ENCODE assay signal across 9 mouse cellular contexts in the genomic region with DNA sequence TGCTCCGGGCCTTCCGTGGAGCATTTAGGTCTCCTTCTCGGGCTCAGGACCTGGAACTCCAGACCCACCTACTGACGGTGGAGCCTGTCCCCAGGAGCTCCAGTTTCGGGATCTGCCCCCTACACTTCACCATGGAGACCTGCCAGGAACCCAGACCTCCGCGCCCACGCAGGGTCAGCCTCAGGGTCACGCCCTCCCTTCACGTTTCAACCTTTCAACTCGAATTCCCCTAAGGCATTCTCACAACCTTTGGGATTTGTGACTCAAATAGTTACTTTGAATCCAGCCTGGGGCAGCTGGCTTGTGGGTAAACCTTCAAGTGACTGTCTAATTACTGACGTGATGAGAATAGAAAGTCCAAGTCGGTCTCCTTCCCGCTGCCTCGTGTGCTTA. TPM values are rescaled to one million over a fixed set of nuclear protein-coding genes. Genes with fewer than 3 reads are reported as not detected.
A peak's percentile ranks its signal among the peaks of the same experiment; 100 is the strongest.
DNase-seq lines count a peak whose midpoint lies in the region; ATAC-seq and TF ChIP-seq lines count a peak whose summit lies in the region.
"Had no signal": no experiment of that assay in that cellular context is flagged by ENCODE, and none has a peak within 500 bp of the region (broad histone marks: within the 10 kb centered on the region; RNA-seq: fewer than 3 reads in every experiment).

No protein-coding gene starts in this region.

- H3K4me3 ChIP-seq in limb, embryonic 14.5 days (replicated peaks; ENCODE audit: low read length), result peak overlapping the region; percentile 91
- H3K4me3 ChIP-seq in myocyte, result peak overlapping the region; percentile 58

- H3K9me3 ChIP-seq in limb, embryonic 14.5 days (ENCODE audit: control insufficient read depth, low read length), result no peaks in the 10 kb centered on the region

- H3K79me2 ChIP-seq in myocyte (ENCODE audit: control insufficient read depth, insufficient read depth), result peaks cover 18% of the 10 kb centered on the region

- no peak for TF ChIP-seq CTCF in brain, embryonic 14.5 days (IDR thresholded peaks at IDR 0.05; ENCODE audit: borderline replicate concordance, extremely low read depth, insufficient read depth, insufficient read length)

- no peaks in the 10 kb centered on the region for H3K27me3 ChIP-seq in limb, embryonic 14.5 days (ENCODE audit: control insufficient read depth, insufficient read depth, low read length)
- H3K27me3 ChIP-seq in myocyte (ENCODE audit: control insufficient read depth, insufficient read depth, insufficient read length), result no peaks in the 10 kb centered on the region
- H3K27me3 ChIP-seq: Patski had no signal

- peak; percentile 58 for DNase-seq in embryo, embryonic 10 days (ENCODE audit: low spot score)
- DNase-seq in embryo, embryonic 9.5 days (ENCODE audit: extremely low spot score), result no peak
- DNase-seq in 416B (ENCODE audit: low read depth), result peak; percentile 44
- peak; percentile 67 for DNase-seq in brain, embryonic 14.5 days (ENCODE audit: low read depth)
- DNase-seq in heart, postnatal 4 days, result peak; percentile 62
- DNase-seq in limb, embryonic 14.5 days (ENCODE audit: low spot score), result no peak

- 0% methylated on average over 11 of the region's 15 CpGs for WGBS in limb, embryonic 14.5 days

- peaks cover 18% of the 10 kb centered on the region for H3K36me3 ChIP-seq in limb, embryonic 14.5 days (ENCODE audit: control insufficient read depth, insufficient read depth, low read length)
- peaks cover 11% of the 10 kb centered on the region for H3K36me3 ChIP-seq in myocyte (ENCODE audit: control insufficient read depth, insufficient read depth)

- no peak for TF ChIP-seq POLR2A in brain, embryonic 14.5 days (IDR thresholded peaks at IDR 0.05; ENCODE audit: borderline replicate concordance, extremely low read depth, insufficient read depth, insufficient read length, poor library complexity, severe bottlenecking)
- no peak for TF ChIP-seq POLR2A in limb, embryonic 14.5 days (IDR thresholded peaks at IDR 0.05; ENCODE audit: borderline replicate concordance, extremely low read depth, insufficient read depth, insufficient read length)
- no peak for TF ChIP-seq POLR2A in myocyte (IDR thresholded peaks at IDR 0.05; ENCODE audit: insufficient read length, low read depth)

- no peak for ATAC-seq in limb, embryonic 14.5 days (ENCODE audit: low FRiP score, low read depth)
- no peak for ATAC-seq in erythroid progenitor cell, adult 5-6 weeks (replicated peaks; ENCODE audit: low FRiP score, poor library complexity, severe bottlenecking)

- H3ac ChIP-seq in myocyte (ENCODE audit: control insufficient read depth, insufficient read length), result peak overlapping the region; percentile 8

- H3K4me1 ChIP-seq in limb, embryonic 14.5 days (ENCODE audit: control insufficient read depth, insufficient read depth, low read length), result peaks cover 15% of the 10 kb centered on the region

- H3K4me2 ChIP-seq in limb, embryonic 14.5 days (replicated peaks; ENCODE audit: low read depth, low read length, severe bottlenecking), result peak overlapping the region; percentile 76
- peak overlapping the region; percentile 87 for H3K4me2 ChIP-seq in myocyte (ENCODE audit: low read depth)

- H3K27ac ChIP-seq in limb, embryonic 14.5 days (replicated peaks; ENCODE audit: low read depth, low read length), result 0 out of 2 replicates have a peak overlapping the region, but pooled peaks have one; percentile 19

- peak overlapping the region; percentile 79 for H3K9ac ChIP-seq in limb, embryonic 14.5 days (ENCODE audit: low read depth, low read length, severe bottlenecking)

TF ChIP-seq in myocyte, 11 proteins besides CTCF, POLR2A, EP300 and RAD21:
- TF ChIP-seq TCF3 (IDR thresholded peaks at IDR 0.05; ENCODE audit: insufficient read length, low read depth) (no peak), MYOG (IDR thresholded peaks at IDR 0.05; ENCODE audit: control insufficient read depth in 1 of 3, insufficient read depth in 1 of 3, insufficient read length in 2 of 3, low read depth in 2 of 3) (peak in 1 of 3 experiments; percentile 15)

RNA-seq across cellular contexts. Expression of a gene that starts 0.4 kb away (rescaled TPM):
- 27.0 and 41.1 TPM in 2 replicates for polyA plus RNA-seq in brain, embryonic 14.5 days (2012; rRNA removed)
- 10 to 100 TPM; 58.2 to 62.7 TPM for total RNA-seq in heart, postnatal 4 days (2021)
- polyA plus RNA-seq in limb, embryonic 14.5 days (2012; rRNA removed), result 18.0 and 20.3 TPM in 2 replicates
- polyA plus RNA-seq in limb, embryonic 14.5 days (2014; fragmentation: Nextera tagmentation; extraction: Ambion mirVana), result 18.5 and 21.6 TPM in 2 replicates
- 29.7 TPM for polyA plus RNA-seq in myocyte (2012; fragmentation: generic; extraction: Trizol)
- 19.8 and 34.4 TPM in 2 replicates for total RNA-seq in erythroid progenitor cell, adult 5-6 weeks (2015; ENCODE audit: low replicate concordance)
- 22.0 and 24.4 TPM in 2 replicates for total RNA-seq in erythroid progenitor cell, adult 5-6 weeks (2017; ENCODE audit: low replicate concordance)

RNA-seq across cellular contexts. Expression of a gene that starts 4.3 kb away (rescaled TPM):
- 15.8 and 16.7 TPM in 2 replicates for polyA plus RNA-seq in brain, embryonic 14.5 days (2012; rRNA removed)
- 10 to 100 TPM; 19.5 to 21.5 TPM for total RNA-seq in heart, postnatal 4 days (2021)
- polyA plus RNA-seq in limb, embryonic 14.5 days (2012; rRNA removed), result 15.0 and 18.0 TPM in 2 replicates
- 14.0 and 18.2 TPM in 2 replicates for polyA plus RNA-seq in limb, embryonic 14.5 days (2014; fragmentation: Nextera tagmentation; extraction: Ambion mirVana)
- 22.6 TPM for polyA plus RNA-seq in myocyte (2012; fragmentation: generic; extraction: Trizol)
- 1.8 and 4.6 TPM in 2 replicates for total RNA-seq in erythroid progenitor cell, adult 5-6 weeks (2015; ENCODE audit: low replicate concordance)
- total RNA-seq in erythroid progenitor cell, adult 5-6 weeks (2017; ENCODE audit: low replicate concordance), result 3.6 and 4.3 TPM in 2 replicates

RNA-seq across cellular contexts. Expression of a gene that starts 51.4 kb away (rescaled TPM):
- polyA plus RNA-seq in brain, embryonic 14.5 days (2012; rRNA removed), result 0.05 and 0.08 TPM in 2 replicates
- 1 to 10 TPM; 3.9 to 5.6 TPM for total RNA-seq in heart, postnatal 4 days (2021)
- polyA plus RNA-seq in limb, embryonic 14.5 days (2012; rRNA removed), result 1.4 and 2.2 TPM in 2 replicates
- 1.6 and 1.9 TPM in 2 replicates for polyA plus RNA-seq in limb, embryonic 14.5 days (2014; fragmentation: Nextera tagmentation; extraction: Ambion mirVana)
- polyA plus RNA-seq in myocyte (2012; fragmentation: generic; extraction: Trizol), result 0.01 TPM
- 0.84 TPM in 1 of 2 replicates, not detected in the other for total RNA-seq in erythroid progenitor cell, adult 5-6 weeks (2015; ENCODE audit: low replicate concordance)
- total RNA-seq in erythroid progenitor cell, adult 5-6 weeks (2017; ENCODE audit: low replicate concordance), result not detected in 2 replicates

Comparison
In these comparisons a context has a peak if more than half of its experiments do, and no peak if none do; other contexts are left out.
1. DNase-seq: peak in embryo, embryonic 10 days (single experiment), 416B (single experiment), brain, embryonic 14.5 days (single experiment) and heart, postnatal 4 days (single experiment); none in embryo, embryonic 9.5 days (single experiment) and limb, embryonic 14.5 days (single experiment).